Mouse (Mus musculus): ENCODE results near the gene Tll1. TPM values are rescaled to one million over a fixed set of nuclear protein-coding genes. Genes with fewer than 3 reads are reported as not detected.

Tll1 gene
- not detected in 2 replicates for total RNA-seq (2017)

DNA sequence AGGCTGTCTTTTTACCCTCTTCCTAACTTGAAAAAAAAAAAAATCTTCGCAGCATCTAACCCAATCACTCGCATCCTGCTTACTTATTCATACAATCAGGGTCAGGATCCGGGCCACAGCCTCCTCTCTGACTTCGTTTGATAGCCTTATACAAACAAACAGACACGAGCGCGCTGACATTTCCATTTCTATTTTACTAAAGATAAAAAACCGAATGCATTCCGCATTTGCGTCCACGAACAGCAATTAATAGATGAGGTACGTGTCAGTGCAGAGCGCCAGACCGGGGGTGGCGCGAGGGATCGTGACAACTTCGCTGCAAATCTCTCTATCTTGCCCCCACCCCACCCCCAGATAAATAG, at the start of gene Tll1:
TSS of gene Tll1 (minus strand) at position 248 of the 362 bp plus-strand sequence.
- 0 out of 2 replicates have a peak, but pooled peaks have one; percentile 9 for ATAC-seq (replicated peaks; ENCODE audit: low read depth, poor library complexity, severe bottlenecking)

- ATAC-seq (replicated peaks; ENCODE audit: low read depth, poor library complexity, severe bottlenecking) = no peak
Observed at GRCm38 (mm10) chr8:64238645-64239044, 32.6 kb upstream of the Tll1 start.

GRCm38 (mm10) chr8:64221600-64221999, 15.5 kb upstream of the Tll1 start:
- ATAC-seq (replicated peaks; ENCODE audit: low read depth, poor library complexity, severe bottlenecking) = no peak

- ATAC-seq (replicated peaks; ENCODE audit: low read depth, poor library complexity, severe bottlenecking) = no peak
Observed at GRCm38 (mm10) chr8:64217644-64218043, 11.6 kb upstream of the Tll1 start.

GRCm38 (mm10) chr8:64216252-64216651, 10.2 kb upstream of the Tll1 start:
- no peak for ATAC-seq (replicated peaks; ENCODE audit: low read depth, poor library complexity, severe bottlenecking)

- ATAC-seq (replicated peaks; ENCODE audit: low read depth, poor library complexity, severe bottlenecking) = no peak
Observed at GRCm38 (mm10) chr8:64215374-64215773, 9.3 kb upstream of the Tll1 start.

DNA sequence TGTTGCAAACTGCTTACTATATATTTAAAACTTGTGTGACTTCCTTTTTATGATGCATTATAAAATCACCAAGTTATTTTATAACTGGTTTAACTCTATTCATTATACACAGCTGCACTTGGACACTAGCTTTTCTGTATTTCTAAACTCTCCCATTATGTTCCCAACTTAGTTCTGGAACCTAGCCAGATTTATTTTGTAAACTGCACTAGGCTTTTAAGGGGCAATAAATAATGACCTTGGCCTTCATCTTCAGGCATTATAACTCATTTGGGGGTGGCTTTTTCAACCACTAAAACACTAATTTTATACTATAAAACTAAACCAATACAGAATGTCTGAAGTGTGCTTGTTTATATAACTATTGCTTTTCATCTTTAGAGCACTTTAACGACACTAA, 8.8 kb upstream of the Tll1 start:
- ATAC-seq (replicated peaks; ENCODE audit: low read depth, poor library complexity, severe bottlenecking) = no peak

GRCm38 (mm10) chr8:64206411-64206861, 365 bp upstream of the Tll1 start:
- peak; percentile 61 for ATAC-seq (replicated peaks; ENCODE audit: low read depth, poor library complexity, severe bottlenecking)

DNA sequence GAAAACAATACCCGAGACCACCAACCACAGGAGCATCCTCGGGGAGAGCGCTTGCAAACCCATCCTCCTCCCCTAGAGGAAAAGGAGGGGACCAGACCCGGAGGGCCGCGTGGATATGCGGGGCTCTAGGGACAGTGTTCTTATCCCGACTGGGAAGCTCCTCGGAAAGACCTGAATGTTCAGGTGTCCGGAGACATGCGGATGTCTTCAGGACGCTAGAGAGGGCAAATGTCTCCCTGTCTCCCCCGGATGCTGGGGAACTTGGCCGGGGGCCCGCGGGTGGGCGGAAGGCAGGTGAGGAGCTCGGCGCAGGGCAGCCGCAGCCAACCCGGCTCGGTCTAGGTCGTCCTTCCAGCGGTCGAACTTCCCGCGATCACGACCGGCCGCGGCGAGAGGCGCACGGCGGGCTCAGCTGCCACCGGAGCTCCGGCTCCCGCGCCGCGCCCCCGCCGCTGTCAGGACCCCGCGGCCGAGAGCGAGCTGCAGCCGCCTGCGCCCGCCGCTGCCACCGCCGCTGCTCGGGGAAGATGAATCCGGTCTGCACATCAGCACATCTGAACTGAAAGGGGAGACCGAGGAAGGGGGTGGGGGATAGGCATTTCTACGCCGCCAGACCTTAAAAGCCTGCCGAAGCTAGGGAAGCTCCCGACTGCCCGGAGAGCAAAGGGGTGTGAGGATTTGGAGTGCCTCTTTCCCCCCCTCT, 599 bp downstream of the Tll1 start:
- ATAC-seq (replicated peaks; ENCODE audit: low read depth, poor library complexity, severe bottlenecking) = peak; percentile 34; the same call in 1 of the 2 replicates

- ATAC-seq (replicated peaks; ENCODE audit: low read depth, poor library complexity, severe bottlenecking) = no peak
Observed at GRCm38 (mm10) chr8:64204801-64205311, 1.2 kb downstream of the Tll1 start.

- ATAC-seq (replicated peaks; ENCODE audit: low read depth, poor library complexity, severe bottlenecking) = peak; percentile 59
Observed at GRCm38 (mm10) chr8:64204167-64204566, 1.9 kb downstream of the Tll1 start.

GRCm38 (mm10) chr8:64198326-64198725, 7.7 kb downstream of the Tll1 start:
- ATAC-seq (replicated peaks; ENCODE audit: low read depth, poor library complexity, severe bottlenecking) = no peak

DNA sequence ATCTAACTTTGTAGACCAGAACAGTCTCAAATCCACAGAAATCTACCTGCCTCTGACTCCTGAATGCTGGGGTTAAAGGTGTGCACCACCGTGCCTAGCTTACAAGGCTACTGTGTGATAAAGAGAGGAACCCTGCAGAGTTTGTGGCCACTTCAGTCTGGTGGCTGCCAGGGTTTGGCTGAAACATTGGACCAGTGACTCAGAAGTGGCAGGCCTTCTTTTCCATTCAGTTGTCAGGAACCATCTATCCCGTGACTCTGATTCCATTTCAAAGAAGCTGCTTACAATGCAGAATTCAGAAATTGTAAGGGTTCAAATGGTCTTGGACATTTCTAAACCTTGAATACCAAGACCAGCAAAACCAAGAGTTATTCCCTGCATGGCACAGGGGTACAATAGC, 12.7 kb downstream of the Tll1 start:
- ATAC-seq (replicated peaks; ENCODE audit: low read depth, poor library complexity, severe bottlenecking) = no peak

- ATAC-seq (replicated peaks; ENCODE audit: low read depth, poor library complexity, severe bottlenecking) = no peak
Observed at GRCm38 (mm10) chr8:64187881-64188280, 18.2 kb downstream of the Tll1 start.

DNA sequence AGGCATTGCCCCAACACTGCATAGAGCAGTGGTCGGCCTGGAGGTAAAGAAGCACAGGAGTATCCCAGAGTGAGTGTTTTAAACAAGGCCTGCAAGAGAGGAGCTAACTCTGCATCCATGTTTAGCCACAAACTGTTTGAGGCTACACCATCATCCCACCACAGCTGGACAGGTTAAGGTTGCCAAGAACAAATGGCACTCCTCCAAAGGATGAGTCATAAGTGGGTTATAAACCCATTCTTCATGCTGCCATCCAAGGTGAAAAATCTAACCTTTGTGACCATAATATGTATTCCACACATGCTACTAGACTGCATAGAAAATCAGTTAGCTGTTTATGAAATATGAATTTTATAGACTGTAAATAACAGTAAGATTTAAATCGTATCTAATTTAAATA, 29.1 kb downstream of the Tll1 start:
- no peak for ATAC-seq (replicated peaks; ENCODE audit: low read depth, poor library complexity, severe bottlenecking)

- no peak for ATAC-seq (replicated peaks; ENCODE audit: low read depth, poor library complexity, severe bottlenecking)
Observed at GRCm38 (mm10) chr8:64174916-64175315, 31.2 kb downstream of the Tll1 start.

DNA sequence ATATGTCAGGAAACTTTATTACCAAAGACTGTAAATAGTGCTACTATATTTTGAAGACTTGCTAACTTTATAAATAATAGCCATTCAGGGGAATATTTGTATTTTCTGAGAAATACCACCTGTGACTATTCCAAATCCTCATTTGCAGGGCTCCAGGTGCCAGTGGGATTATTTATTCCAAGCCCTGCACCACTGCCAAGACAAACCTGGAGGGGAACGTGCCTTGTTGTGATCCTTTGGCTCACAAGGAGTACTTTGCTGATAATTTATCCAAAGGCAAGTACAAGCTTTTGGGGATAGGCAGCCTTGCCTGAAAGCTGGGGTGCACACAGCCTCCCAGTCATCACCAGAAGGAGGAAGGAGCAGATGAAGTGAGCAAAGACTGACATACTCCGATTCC, 32.3 kb downstream of the Tll1 start:
- ATAC-seq (replicated peaks; ENCODE audit: low read depth, poor library complexity, severe bottlenecking) = no peak

DNA sequence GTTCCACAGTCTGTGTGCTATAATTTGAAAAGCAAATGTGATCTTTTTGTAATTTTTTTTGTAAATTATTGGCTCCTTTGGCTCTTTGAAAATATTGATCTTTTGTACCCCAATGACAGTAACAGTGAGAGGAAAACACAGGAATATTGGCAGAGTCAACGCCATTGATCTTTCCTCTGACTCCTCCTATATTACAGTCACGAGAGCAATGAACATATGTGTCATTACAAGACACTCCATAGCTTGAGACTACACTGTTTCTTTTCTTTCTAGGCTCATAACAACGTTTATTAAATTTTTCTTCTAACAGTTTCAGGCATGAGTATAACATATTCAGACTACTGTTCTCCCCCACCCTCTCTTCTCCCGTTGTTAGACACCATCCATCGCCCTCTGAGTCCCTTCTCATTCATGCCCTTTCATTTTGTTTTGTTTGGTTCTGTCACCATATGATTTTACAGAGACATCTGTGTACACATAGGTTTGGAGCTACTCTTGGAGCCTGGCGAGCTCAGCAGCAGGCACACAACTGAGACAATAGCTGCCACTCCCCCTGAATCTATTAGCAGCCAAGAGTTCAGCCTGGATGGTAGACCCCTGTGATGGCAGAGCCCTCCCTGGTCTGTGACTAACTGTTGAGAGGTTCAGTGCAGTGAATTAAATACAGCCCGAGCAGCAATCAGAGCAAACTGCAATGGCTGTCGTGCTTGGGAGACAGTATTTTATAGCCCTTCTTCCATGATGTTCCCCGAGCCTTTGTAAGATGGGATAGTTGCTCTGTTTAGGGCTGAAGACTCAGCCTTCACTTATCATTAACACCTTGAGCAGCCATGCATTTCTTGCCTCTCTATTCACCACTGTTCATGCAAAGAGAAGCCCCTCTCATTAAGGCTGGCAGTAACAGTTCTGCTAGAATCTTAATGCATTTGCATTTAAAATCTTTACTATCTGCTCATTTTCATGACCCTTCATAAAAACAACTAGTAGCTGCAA, 52.9 kb downstream of the Tll1 start:
- no peak for ATAC-seq (replicated peaks; ENCODE audit: low read depth, poor library complexity, severe bottlenecking)

- ATAC-seq (replicated peaks; ENCODE audit: low read depth, poor library complexity, severe bottlenecking) = no peak
Observed at GRCm38 (mm10) chr8:64152216-64152804, 53.8 kb downstream of the Tll1 start.

DNA sequence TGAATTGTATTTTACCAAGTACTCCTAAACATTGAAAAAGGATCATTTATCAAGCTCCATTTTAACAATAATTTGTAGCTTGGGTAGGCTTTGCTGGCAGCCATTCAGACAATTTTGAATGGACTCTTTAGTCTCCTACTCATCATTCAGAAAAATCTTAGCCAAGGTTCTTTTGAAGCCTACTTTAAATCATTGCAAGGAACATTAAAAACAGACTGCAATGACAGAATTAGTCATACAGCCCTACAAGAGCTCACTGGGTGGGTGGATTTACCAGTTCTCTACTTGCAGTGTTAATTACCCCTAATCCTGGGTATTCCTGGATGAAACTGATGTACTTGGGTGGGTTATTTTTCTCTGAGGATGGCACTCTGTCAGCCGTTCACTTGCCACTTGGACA, 69.5 kb downstream of the Tll1 start:
- ATAC-seq (replicated peaks; ENCODE audit: low read depth, poor library complexity, severe bottlenecking) = no peak
